Mouse (Mus musculus) kidney, postnatal 25 days (tissue): ENCODE measurements around the gene Gm7168.
"Not testable (repeated sequence)": the region's sequence is repeated elsewhere in the genome, so short reads cannot be mapped to it uniquely, and the experiment has no call there.

Source experiments
- DNase-seq, 2 experiments: peaks; one replicate each; pipeline ENCODE4 v3.0.0; 2021; ENCODE audit warnings: mixed read lengths in 2 of 2

Gene Gm7168

DNA sequence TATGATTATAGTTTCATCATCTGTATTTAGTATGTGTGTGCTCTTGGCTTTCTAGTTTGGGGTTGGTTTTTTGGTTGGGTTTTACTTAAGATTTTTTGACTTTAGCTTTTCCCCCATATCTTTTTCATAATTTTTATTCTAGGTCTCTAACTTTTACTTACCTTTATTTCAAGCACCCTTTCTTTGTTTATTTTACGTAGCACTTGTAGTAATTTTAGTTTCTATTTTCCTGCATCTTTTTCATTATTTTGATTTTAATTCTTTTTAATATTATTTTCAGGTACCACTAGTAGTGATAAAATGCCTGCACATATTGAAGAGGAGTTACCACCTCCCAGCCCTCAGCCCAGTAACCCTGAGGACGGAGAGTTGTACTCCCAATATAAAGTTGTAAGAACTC is at the start of gene Gm7168:
TSS of gene Gm7168 (plus strand) at position 301 of the 400 bp plus-strand sequence.
- not testable (repeated sequence) for DNase-seq

DNA sequence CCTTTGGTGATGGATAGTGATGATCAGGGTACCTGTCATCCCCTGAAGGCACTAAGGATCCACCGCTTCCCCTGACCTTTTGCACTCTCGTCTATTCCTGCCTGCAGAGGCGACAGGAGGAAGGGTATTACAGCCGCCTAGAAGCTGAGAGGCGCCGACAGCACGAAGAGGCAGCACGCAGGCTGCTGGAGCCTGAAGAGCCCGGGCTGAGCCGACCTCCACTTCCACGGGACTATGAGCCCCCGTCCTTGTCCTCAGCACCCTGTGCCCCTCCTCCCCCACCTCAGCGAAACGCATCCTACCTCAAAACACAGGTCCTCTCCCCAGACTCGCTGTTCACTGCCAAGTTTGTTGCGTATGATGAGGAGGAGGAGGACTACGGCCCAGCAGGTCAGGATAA is 49.3 kb upstream of the Gm7168 start:
- no peak for DNase-seq

DNA sequence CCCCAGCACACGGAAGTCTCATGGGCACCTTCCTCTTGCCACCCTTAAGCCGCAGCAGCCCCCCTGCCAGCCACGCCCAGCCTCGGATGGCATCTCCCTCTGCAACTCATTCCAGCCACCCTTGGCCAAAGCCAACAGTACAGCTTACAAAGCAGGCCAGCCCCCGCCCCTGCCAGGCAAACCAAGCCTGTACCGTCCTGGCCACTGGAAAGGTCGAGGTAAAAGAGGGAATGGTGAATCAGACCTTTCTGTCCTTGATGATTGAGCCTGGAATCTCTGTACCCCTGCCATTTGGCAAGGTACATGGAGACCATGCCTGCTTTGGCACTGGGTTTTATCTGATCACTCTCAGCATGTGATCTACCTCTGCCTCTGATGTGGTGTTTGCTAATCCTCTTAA is 48.9 kb upstream of the Gm7168 start:
- no peak for DNase-seq

DNA sequence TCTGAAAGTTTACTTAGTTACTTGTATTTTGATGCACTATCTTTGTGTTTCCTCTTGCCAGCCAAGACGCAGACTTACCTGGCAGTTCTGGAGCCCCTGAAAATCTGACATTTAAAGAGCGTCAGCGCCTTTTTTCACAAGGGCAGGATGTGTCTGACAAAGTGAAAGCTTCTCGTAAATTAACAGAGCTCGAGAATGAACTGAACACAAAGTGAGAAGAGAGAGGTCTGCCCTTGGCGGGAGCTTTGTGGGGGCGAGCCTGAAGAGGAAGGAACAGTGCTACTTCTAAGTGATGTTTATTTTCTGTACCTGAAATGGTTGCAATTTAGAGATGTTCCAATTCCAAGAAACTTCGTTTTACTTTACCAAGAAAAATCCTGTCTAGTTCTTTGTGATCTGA is 44.4 kb upstream of the Gm7168 start:
- no peak for DNase-seq

DNA sequence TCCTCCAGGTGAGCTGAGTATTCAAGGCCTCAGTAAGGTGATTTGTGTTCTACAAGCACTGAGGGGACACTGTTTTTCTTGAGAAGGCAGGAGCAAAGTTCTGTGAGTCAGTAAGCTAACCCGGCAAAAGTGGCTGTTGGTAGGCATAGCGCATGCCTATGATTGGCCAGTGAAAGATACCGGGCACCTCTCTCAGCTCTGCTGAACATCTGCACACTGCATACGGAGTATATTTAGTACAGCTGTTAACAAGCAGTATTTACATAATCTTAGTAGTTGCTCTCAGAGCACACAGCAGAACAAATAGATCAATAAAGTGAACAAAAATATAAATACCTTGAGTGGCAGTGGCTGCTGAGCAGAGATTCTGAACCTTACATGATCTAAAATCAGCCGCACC is 41.1 kb upstream of the Gm7168 start:
- no peak for DNase-seq

DNA sequence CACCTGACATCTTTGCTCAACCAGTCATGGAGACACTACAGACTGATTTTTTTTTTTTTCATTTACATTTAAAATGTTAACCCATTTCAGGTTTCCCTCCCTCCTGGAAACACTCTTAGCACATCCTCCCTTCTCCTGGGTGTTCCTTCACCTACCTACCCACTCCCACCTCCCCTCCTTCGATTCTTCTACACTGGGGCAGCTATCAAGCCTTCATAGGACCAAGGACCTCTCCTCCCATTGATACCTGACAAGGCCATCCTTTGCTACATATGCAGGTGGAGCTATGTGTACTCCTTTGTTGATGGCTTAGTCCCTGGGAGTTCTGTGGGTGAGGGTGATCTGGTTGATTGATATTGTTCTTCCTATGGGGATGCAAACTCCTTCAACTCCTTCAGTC is 40.5 kb upstream of the Gm7168 start:
- DNase-seq = no peak

DNA sequence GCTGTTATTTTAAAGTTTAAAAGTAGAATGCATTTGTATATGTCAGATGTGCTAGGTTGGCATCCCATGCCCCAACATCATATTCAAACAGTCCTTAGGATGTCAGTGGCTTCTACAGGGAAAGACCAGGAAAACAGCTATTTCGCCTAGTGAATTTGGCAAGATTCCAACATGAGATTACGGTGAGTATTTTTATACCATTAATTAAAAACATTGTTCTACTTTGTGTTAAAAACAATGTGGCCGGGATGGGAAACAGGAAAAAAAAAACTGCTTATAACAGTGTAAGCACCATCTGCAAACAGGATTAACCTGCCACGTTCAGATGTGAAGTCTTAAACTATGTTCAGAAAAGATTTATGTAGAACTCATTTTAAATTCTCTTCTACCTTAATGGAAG is 34.2 kb upstream of the Gm7168 start:
- no peak for DNase-seq

DNA sequence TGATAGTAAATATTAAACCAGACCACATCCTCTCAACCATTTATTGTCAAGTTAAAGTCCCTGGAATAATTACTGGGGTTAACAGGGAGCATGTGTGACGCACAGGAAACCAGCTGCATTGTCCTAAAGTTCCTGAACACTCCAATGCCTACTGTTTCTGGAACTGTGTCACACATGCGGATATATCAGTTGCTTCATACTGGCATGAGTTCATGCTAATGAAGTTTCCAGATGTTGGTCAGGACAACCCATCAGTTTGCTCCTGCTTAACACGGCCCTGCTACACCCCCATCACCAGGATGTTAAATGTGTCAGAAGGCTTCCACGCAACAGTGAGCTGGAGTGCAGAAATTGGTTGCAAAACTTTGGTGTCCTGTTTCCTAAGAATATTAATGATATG is 33.6 kb upstream of the Gm7168 start:
- peak; percentile 51 to 71 for DNase-seq

DNA sequence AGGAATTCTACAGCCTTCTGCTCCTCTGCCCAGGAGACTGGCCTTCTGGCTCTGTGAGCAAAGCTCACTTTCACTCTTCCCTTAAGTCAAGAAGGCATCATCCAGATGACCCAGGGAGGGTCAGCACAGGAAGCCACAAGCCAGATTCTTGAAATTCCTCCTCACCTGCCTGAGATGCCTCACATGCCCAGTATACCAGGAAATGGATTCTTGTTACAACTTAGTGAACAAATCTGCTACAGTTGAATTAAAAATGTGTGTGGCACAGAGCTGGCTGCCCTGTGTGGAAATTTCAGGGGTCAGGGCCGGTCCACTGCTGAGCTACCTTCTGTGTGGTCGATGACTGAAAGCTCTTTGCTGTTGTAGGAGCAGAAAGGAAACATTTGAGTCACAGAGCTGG is 27.4 kb upstream of the Gm7168 start:
- DNase-seq = peak in 1 of 2 experiments; percentile 35

DNA sequence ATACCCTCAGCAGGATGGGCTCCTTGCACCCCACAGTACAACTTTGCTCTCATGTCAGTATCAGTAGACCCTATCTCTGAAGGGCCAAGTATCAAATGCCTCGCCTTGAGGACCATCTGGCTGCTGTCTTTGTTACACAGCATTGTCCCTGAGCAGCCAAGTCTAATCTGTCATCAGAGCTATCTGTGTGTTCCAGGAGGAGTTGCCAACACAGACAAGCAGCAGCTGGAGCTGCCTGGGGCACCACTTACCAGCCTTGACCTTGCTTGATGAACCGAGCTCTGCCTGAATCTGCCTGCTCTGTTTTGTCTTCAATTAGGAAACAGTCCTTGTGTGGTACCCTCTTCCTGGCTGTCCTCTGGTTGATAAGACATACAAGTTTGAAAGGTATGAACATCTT is 24.8 kb upstream of the Gm7168 start:
- no peak for DNase-seq

DNA sequence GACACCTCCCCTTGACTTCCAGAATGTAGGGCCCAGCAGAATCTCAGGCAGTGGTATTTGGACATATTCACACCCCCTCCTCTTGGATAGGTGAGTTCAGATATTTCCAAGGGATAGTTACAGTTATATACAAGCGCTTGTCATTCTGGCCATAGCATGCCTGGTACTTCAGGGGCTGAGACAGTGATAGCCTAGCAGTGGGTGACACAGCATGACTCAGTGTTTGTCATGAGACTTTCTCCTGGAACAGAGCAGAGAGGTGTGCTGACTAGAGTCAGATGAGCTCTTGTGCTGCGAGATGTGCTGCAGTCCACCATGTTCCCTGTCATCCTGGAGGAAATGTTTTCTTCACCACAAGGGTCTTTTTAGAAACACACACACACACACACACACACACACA is 23.6 kb upstream of the Gm7168 start:
- no peak for DNase-seq

DNA sequence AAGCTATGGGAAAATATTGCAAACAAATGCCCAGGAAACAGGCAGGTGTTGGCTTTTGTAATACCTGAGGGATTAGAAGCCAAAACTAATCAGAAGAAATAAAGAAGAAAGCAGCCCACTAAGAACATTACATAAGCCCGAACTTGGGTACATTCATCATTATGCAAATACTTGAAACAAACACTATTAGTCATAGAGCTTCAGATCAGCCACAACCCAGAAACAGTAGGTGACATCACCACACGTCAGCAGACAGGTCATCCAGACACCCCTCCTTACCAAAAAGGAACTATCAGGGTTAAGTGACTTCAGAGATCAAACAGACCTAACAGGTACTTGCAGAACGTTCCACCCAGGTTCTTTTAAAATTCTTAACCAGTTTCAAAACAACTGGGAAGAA is 22.2 kb upstream of the Gm7168 start:
- DNase-seq = no peak

DNA sequence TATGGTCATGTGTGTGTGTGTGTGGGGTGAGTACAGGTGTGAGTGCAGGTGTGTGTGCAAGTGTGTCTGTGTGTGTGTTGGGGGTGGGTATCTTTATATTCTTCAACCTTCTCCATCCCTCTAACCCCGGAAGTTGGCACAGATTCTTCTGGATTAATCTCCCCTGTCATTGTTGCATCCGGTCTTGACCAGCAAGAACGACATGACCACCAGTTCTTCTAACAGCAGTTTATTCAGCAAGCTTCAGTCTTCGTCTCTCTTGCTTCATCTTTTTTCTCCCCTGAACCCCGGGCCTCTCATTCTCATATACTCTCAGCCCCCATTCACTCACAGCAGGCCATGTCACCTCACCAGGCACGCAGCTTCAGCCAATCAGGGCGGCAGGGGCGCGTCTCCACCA is 17.8 kb upstream of the Gm7168 start:
- no peak for DNase-seq

DNA sequence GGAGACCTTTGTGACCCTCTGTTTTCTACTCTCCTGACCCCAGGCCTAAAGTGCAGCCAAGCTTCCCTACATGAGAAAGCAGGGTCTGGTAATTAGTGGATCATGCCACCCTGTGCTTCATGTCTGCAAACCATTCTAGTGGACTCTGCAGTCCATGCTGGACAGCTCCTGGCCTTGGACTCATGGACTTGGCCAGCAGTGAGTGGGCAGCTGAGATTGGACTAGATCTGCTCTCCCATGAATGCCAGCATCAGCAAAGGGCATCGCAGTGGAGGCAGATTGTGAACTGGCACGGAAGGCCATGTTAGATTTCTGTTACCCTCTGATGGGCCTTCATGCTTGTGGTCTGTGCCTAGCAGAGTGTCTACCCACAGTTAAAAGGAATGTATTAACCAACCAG is 12.8 kb upstream of the Gm7168 start:
- peak in 1 of 2 experiments; percentile 47 for DNase-seq

DNA sequence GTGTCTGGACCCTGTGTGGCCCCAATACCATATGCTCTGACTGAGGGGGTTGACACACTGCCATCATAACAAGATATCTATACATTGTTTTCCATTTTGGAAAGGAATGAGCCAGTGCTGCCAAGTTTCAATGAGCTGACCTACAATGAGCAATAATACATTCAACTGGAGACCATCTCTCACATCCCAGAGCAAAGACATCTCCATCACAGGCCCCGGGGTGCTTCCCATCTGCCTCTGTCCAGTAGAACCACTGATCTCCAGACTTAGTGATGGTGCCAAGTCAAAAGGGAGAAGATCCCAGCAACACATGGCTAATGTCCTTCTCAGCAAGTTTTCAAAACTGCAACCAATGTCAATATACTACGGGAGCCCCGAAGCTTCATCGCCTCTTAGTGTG is 10.4 kb upstream of the Gm7168 start:
- no peak for DNase-seq

DNA sequence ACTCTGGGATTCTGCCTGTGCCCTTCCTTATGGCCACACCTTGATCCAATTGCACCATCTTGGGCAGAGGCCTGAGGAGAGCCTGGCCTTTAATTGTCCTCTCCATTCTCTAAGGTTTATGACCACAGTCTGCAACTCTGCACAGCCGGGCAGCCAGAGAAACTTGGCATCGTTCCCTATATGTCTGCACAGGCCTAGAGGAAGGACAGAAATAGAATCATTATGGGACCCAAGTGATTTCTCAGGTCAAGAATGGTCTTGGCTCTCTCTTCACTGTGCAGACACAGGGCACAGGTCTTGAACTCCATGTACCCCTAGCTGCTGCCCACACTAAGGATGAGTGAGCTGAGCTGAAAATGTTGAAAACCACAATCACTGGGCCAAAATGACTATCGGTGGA is 9.5 kb upstream of the Gm7168 start:
- DNase-seq = peak; percentile 21 to 61

DNA sequence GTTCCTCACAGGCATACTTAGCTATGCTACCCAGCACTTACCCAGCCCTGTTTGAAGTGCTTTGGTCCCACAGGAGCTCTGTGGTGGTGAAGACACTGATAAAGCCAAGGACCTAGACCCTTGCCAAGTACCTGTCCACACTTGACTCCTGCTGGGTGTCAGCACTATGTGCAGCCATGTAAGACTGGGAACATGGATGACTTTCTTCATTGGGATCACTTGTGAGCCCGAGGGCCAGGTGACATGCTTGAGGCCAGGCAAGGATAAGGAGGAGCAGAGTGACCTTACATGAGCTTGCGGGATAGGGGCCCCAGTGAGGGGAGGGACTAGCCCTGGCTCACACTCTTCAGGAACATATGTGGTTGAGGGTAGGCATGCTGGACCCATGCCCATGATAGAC is 8.9 kb upstream of the Gm7168 start:
- not testable (repeated sequence) for DNase-seq

DNA sequence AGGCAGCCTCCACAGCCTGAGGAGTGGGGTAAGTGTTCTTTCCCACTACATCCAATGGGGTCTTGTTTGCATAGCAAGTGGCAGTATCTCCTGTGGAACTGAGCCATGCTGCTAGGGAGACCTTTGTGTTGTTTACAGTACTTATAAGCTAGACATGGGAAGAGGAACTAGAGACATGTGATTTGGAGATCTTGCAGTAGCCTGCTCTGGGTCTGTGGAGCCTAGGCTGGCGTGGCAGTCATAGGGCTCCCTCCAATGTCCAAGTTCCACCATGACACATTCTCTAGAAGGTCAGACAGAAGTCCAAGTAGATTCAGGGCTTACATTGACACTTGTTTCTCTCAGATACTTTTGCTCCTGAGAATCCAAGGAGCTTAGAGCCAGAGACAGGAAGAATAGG is 7.7 kb upstream of the Gm7168 start:
- DNase-seq = no peak

DNA sequence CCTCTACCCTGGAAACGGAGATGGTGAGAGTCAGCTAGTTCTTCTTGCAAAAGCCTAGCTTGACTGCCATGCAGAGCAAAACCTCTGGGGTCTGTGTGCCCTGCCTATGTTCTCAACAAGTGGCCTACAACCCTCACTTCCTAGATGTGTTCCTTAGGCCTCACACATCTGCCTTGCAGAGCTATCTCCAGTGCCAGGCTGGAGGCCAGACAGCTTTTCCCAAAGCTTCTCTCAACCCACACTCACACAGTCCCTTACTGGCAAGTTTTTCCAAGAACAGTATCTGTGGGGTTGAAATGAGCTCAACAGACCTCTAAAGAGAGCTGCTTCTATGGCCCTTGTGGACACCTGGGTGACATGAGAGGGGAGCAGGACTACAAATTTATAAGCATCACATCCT is 3.4 kb downstream of the Gm7168 start:
- not testable (repeated sequence) for DNase-seq

DNA sequence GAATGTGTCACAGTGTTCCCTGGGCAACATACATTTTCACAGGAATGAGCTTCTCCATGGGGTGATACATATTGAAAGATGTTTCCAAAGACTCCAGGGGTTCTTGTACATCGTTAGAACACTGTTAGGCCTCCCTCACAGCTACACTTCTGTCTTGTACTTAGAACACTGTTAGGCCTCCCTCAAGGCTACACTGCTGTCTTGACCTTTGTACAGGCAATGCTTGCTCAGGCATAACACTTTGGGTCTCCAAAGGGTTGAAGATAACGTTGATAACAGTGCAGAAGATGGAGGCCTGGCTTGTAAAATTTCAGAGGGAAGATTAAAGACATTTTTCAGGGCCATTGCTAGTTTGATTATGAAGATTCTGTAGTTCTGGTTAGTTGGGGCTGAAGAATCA is 10.0 kb downstream of the Gm7168 start:
- not testable (repeated sequence) for DNase-seq

DNA sequence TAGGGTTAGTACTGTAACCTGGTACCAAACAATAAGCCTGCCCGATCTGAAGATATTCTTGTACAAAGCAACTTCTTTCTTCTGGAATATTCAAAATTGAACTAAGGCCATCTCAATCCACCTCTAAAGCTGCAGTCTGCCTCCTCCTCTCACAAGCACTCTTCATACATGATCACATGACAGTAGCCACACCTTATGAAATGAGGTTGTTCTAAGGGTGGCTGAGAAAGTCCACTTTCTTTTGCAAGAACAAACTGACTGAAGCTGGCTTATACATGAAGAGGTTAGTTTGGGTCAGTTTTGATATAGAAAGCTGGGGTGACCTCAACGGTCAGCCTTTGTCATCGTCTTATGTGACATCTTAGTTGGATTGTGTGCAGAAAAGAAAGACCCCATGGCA is 14.1 kb downstream of the Gm7168 start:
- not testable (repeated sequence) for DNase-seq

DNA sequence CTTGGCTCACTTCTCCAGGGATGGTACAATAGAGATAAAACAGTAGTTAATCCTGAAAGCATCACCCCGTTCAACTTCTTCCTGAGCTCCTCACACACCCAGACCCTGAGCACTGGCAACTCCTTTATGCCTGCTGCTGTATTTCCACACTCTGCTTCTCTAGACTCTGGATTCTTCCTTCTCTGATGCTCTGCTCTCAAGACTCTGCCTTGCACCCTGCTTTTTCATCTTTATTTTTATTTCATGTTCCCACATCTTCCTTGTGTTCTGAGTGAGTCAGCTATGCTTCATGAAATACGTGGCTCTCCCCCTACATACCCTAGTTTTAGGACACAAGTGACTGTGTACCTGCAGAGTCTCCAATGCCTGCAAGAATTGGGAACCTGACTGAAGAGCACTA is 16.9 kb downstream of the Gm7168 start:
- not testable (repeated sequence) for DNase-seq

DNA sequence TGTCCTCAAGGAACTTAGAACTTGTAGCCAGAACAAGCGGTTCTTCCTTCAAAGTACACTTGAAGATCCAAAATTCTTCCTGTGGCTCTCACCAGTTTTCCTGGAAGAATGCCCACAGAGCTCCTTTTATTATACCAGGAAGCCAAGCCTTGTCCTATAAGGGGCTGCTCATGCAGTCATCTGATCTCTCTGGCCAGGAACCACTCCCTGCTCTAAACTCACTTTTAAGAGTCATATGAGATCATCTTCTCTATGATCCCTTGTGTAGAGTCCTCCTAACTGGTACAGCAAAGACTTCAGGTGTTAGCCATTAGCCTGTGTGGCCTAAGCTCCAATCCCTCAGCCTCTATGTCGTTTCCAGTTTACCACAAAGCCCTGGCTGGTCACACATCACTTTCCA is 21.7 kb downstream of the Gm7168 start:
- not testable (repeated sequence) for DNase-seq

DNA sequence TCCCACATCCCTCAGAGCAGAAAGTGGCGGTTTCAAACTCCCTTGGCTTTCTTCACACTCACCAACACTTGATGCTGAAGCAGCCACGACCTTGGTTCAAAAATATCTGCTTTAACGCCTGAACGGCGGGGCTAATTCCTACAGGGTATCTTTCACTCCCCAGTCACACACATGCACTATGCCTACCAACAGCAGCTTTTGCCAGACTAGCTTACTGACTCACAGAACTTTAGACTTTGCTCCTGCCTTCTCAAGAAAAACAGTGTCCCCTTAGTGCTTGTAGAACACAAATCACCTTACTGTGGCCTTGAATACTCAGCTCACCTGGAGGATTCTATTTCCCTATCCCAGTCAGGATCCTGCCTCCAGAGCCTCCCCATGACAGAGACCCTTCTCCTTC is 22.6 kb downstream of the Gm7168 start:
- DNase-seq = not testable (repeated sequence)

DNA sequence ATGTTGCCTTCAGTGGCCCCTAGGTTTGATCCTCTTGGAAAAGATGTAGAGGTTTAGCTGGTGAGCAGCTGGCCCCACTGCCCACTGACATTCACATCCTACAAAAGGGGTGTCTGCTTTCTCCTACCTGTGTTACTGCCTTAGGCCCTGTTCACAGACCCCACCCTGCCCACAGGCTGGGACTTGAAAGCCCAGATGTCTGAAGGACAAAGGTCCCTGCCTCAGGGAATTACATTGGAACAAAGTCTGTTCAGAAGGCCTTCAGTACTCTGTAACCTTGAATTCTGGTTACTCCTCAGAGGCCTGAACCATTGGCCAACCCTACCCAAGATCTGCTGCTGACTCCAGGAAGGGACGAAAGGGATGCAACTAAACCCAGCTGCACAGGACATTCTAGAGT is 39.5 kb downstream of the Gm7168 start:
- no peak for DNase-seq

DNA sequence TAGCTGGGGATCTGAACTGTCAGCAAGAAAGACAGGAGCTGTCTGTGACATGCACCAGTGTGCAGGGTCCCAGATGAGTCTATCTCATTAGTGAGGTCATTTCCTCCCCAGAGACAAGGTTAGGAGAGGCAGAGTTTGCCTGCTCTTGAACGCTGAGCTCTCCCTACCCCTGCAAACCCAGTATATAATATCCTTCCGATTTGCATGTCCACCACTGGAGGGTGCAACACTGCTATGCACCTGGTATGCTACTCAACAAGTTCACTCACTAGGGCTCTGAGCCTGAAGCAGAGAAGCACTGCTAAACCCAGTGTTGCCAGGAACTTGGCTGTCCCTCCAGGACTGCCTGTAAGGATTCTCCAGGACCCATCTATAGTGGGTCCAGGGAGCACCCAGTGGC is 45.3 kb downstream of the Gm7168 start:
- DNase-seq = not testable (repeated sequence)
